Mouse (Mus musculus): ENCODE measurements around the gene Adnp. TPM values are rescaled to one million over a fixed set of nuclear protein-coding genes. Genes with fewer than 3 reads are reported as not detected.
"Not testable (repeated sequence)": the region's sequence is repeated elsewhere in the genome, so short reads cannot be mapped to it uniquely, and the experiment has no call there.

Gene Adnp
- polyA plus RNA-seq, 1 experiment from 2014 or later = 2.3 TPM

- Histone ChIP-seq H3K4me2 (ENCODE audit: low read length) (no peak overlapping the region), H3K4me3 (ENCODE audit: low read length) (no peak overlapping the region), H3K27me3 (replicated peaks; ENCODE audit: control insufficient read depth, insufficient read depth, low read length) (no peaks in the 10 kb centered on the region), H3K4me1 (ENCODE audit: control insufficient read depth, insufficient read depth, low read depth, low read length) (peaks cover 15% of the 10 kb centered on the region), H3K9ac (ENCODE audit: low read depth, low read length) (no peak overlapping the region), H3K27ac (ENCODE audit: low read depth, low read length) (no peak overlapping the region), H3K9me3 (ENCODE audit: control insufficient read depth, low read length) (no peaks in the 10 kb centered on the region), H3K36me3 (ENCODE audit: control insufficient read depth, insufficient read depth, low read length) (no peaks in the 10 kb centered on the region)
- 50% methylated on average over 21 of the region's 21 CpGs for WGBS
- ATAC-seq = no peak
These were observed 40.0 kb downstream of the Adnp start for GRCm38 (mm10) chr2:168166750-168167460.

GRCm38 (mm10) chr2:168161978-168162377 lies 44.9 kb downstream of the Adnp start:
- no peaks in the 10 kb centered on the region for H3K36me3 ChIP-seq (ENCODE audit: control insufficient read depth, insufficient read depth, low read length)
- peak overlapping the region; percentile 39 for H3K4me2 ChIP-seq (ENCODE audit: low read length)
- whole genome bisulfite sequencing = 14% methylated on average over 14 of the region's 14 CpGs
- no peak overlapping the region for H3K9ac ChIP-seq (ENCODE audit: low read depth, low read length)
- H3K9me3 ChIP-seq (ENCODE audit: control insufficient read depth, low read length) = no peaks in the 10 kb centered on the region
- ATAC-seq = no peak; the same call in 1 of the 2 replicates
- no peaks in the 10 kb centered on the region for H3K27me3 ChIP-seq (replicated peaks; ENCODE audit: control insufficient read depth, insufficient read depth, low read length)
- no peak overlapping the region for H3K4me3 ChIP-seq (ENCODE audit: low read length)
- H3K27ac ChIP-seq (ENCODE audit: low read depth, low read length) = no peak overlapping the region
- H3K4me1 ChIP-seq (ENCODE audit: control insufficient read depth, insufficient read depth, low read depth, low read length) = peaks cover 13% of the 10 kb centered on the region

DNA sequence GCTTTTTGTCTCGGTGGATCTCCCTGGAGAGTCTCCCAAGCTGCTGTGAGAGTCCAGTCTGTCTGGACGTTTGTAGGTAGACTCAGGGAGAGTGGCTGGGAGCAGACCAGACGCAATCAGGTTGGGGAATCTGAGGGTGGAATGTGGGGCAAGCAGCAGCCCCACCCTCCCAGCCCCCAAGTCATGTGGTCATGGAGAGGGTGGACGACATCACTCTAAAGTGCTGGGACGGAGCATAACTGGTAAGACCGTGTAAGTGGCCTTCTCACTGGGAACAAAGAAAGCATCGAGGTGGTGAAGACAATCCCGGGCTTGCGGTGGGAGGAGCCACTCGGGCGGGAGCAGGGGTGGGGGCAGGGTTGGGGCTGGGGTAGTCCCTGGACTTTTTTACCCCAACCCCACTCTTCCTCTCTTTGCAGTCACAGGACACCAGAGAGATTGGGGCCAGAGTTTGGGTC lies 45.4 kb downstream of the Adnp start:
- Histone ChIP-seq H3K9me3 (ENCODE audit: control insufficient read depth, low read length) (no peaks in the 10 kb centered on the region), H3K4me1 (ENCODE audit: control insufficient read depth, insufficient read depth, low read depth, low read length) (peaks cover 13% of the 10 kb centered on the region), H3K36me3 (ENCODE audit: control insufficient read depth, insufficient read depth, low read length) (no peaks in the 10 kb centered on the region), H3K27ac (ENCODE audit: low read depth, low read length) (no peak overlapping the region), H3K4me2 (ENCODE audit: low read length) (peak overlapping the region; percentile 39), H3K9ac (ENCODE audit: low read depth, low read length) (no peak overlapping the region), H3K4me3 (ENCODE audit: low read length) (no peak overlapping the region; the same call in 1 of the 2 replicates), H3K27me3 (replicated peaks; ENCODE audit: control insufficient read depth, insufficient read depth, low read length) (no peaks in the 10 kb centered on the region)
- ATAC-seq = peak; percentile 49; the same call in 1 of the 2 replicates
- WGBS = 3% methylated on average over 11 of the region's 11 CpGs

DNA sequence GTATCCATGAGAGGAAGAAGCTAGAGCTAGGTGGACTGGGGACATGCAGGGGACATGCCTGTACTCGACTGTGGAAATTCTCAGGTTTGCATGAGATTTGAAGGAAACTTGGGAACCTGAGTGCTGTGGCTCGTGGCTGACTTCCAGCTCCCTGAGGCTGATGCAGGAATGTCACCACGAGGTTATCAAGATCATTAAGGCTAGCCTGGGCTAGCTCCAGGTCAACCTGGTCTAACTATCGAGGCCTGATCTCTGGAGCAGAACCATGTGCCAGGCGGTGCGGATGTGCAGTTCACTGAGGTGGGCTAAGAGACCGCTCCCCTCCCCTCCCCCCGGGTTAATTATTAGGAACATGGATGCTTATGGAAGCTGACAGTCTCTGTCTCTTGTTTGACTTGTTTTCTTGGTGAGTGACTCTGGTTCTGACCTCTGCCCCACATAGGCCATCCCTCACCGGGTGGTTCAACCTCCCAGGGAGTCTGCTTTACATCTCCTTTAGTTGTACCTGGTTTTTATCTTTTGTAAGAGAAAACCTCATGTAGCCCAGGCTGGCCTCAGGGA lies 46.5 kb downstream of the Adnp start:
- peaks cover 13% of the 10 kb centered on the region for H3K4me1 ChIP-seq (ENCODE audit: control insufficient read depth, insufficient read depth, low read depth, low read length)
- no peak overlapping the region for H3K4me3 ChIP-seq (ENCODE audit: low read length)
- H3K27ac ChIP-seq (ENCODE audit: low read depth, low read length) = no peak overlapping the region
- H3K4me2 ChIP-seq (ENCODE audit: low read length) = no peak overlapping the region
- H3K36me3 ChIP-seq (ENCODE audit: control insufficient read depth, insufficient read depth, low read length) = no peaks in the 10 kb centered on the region
- 89% methylated on average over 9 of the region's 9 CpGs for WGBS
- H3K27me3 ChIP-seq (replicated peaks; ENCODE audit: control insufficient read depth, insufficient read depth, low read length) = no peaks in the 10 kb centered on the region
- no peaks in the 10 kb centered on the region for H3K9me3 ChIP-seq (ENCODE audit: control insufficient read depth, low read length)
- ATAC-seq = no peak
- no peak overlapping the region for H3K9ac ChIP-seq (ENCODE audit: low read depth, low read length)

- WGBS = 7% methylated on average over 25 of the region's 25 CpGs
- H3K4me2 ChIP-seq (ENCODE audit: low read length) = peak overlapping the region; percentile 49
- H3K27me3 ChIP-seq (replicated peaks; ENCODE audit: control insufficient read depth, insufficient read depth, low read length) = no peaks in the 10 kb centered on the region
- no peaks in the 10 kb centered on the region for H3K36me3 ChIP-seq (ENCODE audit: control insufficient read depth, insufficient read depth, low read length)
- H3K9me3 ChIP-seq (ENCODE audit: control insufficient read depth, low read length) = no peaks in the 10 kb centered on the region
- peak overlapping the region; percentile 16; the same call in 1 of the 2 replicates for H3K4me3 ChIP-seq (ENCODE audit: low read length)
- ATAC-seq = no peak; the same call in 1 of the 2 replicates
- no peak overlapping the region for H3K27ac ChIP-seq (ENCODE audit: low read depth, low read length)
- H3K4me1 ChIP-seq (ENCODE audit: control insufficient read depth, insufficient read depth, low read depth, low read length) = peaks cover 18% of the 10 kb centered on the region
- H3K9ac ChIP-seq (ENCODE audit: low read depth, low read length) = peak overlapping the region; percentile 43
These were observed 47.8 kb downstream of the Adnp start for GRCm38 (mm10) chr2:168158911-168159711.

GRCm38 (mm10) chr2:168157974-168158373 lies 48.9 kb downstream of the Adnp start:
- not testable (repeated sequence) for H3K36me3 ChIP-seq (ENCODE audit: control insufficient read depth, insufficient read depth, low read length); H3K27me3 ChIP-seq (replicated peaks; ENCODE audit: control insufficient read depth, insufficient read depth, low read length); ATAC-seq; H3K4me3 ChIP-seq (ENCODE audit: low read length); H3K4me2 ChIP-seq (ENCODE audit: low read length); H3K9me3 ChIP-seq (ENCODE audit: control insufficient read depth, low read length); H3K9ac ChIP-seq (ENCODE audit: low read depth, low read length); H3K27ac ChIP-seq (ENCODE audit: low read depth, low read length)
- WGBS = 57% methylated on average over 9 of the region's 11 CpGs
- peaks cover 18% of the 10 kb centered on the region for H3K4me1 ChIP-seq (ENCODE audit: control insufficient read depth, insufficient read depth, low read depth, low read length)

DNA sequence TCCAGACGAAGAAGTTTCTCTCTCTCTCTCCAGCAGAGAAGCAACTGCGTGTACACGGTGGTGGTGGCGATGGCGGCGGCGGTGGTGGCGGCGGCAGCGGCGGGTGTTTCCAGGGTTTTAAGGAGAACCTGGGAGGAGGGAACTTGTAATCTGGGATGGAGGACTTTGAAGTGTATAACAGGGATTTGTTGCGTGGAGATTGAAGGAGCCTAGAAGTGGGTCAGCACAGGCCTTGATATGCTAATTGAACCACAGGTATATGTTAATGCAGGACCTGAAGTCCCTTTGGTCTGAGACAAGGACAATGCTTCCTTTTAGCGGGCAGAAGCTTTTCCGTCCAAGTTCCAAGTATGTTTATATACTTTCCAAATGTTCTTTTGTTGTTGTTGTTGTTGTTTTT lies 50.6 kb downstream of the Adnp start:
- H3K4me1 ChIP-seq (ENCODE audit: control insufficient read depth, insufficient read depth, low read depth, low read length) = peaks cover 14% of the 10 kb centered on the region
- WGBS = 32% methylated on average over 14 of the region's 14 CpGs
- no peak overlapping the region for H3K9ac ChIP-seq (ENCODE audit: low read depth, low read length)
- no peak overlapping the region for H3K4me2 ChIP-seq (ENCODE audit: low read length)
- H3K27ac ChIP-seq (ENCODE audit: low read depth, low read length) = no peak overlapping the region
- no peak for ATAC-seq
- no peaks in the 10 kb centered on the region for H3K9me3 ChIP-seq (ENCODE audit: control insufficient read depth, low read length)
- H3K27me3 ChIP-seq (replicated peaks; ENCODE audit: control insufficient read depth, insufficient read depth, low read length) = no peaks in the 10 kb centered on the region
- H3K4me3 ChIP-seq (ENCODE audit: low read length) = no peak overlapping the region
- H3K36me3 ChIP-seq (ENCODE audit: control insufficient read depth, insufficient read depth, low read length) = no peaks in the 10 kb centered on the region

DNA sequence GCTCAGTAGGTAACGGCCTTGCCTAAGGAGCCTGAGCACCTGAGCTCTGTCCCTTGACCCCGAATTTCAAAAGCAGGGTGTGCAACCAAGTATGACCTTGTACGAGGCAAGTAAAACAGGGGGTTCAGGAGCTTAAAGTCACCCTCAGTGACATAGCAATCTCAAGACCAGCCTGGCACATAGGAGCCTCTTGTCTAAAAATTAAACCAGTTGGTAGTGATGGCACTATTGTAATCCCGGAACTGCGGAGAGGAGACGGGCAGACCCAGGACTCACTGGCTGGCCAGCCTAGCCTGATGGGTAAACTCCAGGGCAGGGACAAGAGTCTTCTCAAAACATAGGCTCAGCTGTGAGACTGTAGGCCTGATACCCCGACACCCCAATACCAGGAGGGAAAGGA lies 51.2 kb downstream of the Adnp start:
- no peaks in the 10 kb centered on the region for H3K36me3 ChIP-seq (ENCODE audit: control insufficient read depth, insufficient read depth, low read length)
- 82% methylated on average over 7 of the region's 7 CpGs for WGBS
- peaks cover 12% of the 10 kb centered on the region for H3K4me1 ChIP-seq (ENCODE audit: control insufficient read depth, insufficient read depth, low read depth, low read length)
- no peak overlapping the region for H3K9ac ChIP-seq (ENCODE audit: low read depth, low read length)
- no peak for ATAC-seq
- H3K4me3 ChIP-seq (ENCODE audit: low read length) = no peak overlapping the region
- H3K9me3 ChIP-seq (ENCODE audit: control insufficient read depth, low read length) = no peaks in the 10 kb centered on the region
- no peaks in the 10 kb centered on the region for H3K27me3 ChIP-seq (replicated peaks; ENCODE audit: control insufficient read depth, insufficient read depth, low read length)
- H3K27ac ChIP-seq (ENCODE audit: low read depth, low read length) = no peak overlapping the region
- no peak overlapping the region for H3K4me2 ChIP-seq (ENCODE audit: low read length)
